Mouse (Mus musculus) embryonic fibroblast, embryonic 13.5 days (primary cell): ENCODE results near the gene Tshz2. TPM values are rescaled to one million over a fixed set of nuclear protein-coding genes. Genes with fewer than 3 reads are reported as not detected.

ENCODE experiments used
- H3K27ac ChIP-seq: 2 replicates; pipeline ENCODE4 v1.5.1; 2012; ENCODE audit warnings: low read length, control low read depth, inconsistent platforms; ENCODE audit not compliant: insufficient read depth
- H3K4me1 ChIP-seq: 2 replicates; pipeline ENCODE4 v1.6.1; 2011; ENCODE audit warnings: low read length; ENCODE audit not compliant: control insufficient read depth, insufficient read depth
- H3K4me3 ChIP-seq: 2 replicates; pipeline ENCODE4 v1.5.1; 2011; ENCODE audit warnings: mild to moderate bottlenecking, control low read depth, low read length; ENCODE audit not compliant: insufficient read depth
- CTCF ChIP-seq: IDR thresholded peaks from 2 replicates; pipeline ENCODE4 v1.5.1; 2011; ENCODE audit warnings: mild to moderate bottlenecking, control low read depth, low read length, moderate library complexity, borderline replicate concordance; ENCODE audit not compliant: insufficient read depth
- POLR2A ChIP-seq: IDR thresholded peaks from 2 replicates; pipeline ENCODE4 v1.6.1; 2011; ENCODE audit warnings: low read depth, mild to moderate bottlenecking, control low read depth, low read length, moderate library complexity
- polyA plus RNA-seq: library from polyadenylated mRNA; stranded (reverse); fragments of >200 nt; gene quantifications from 2 replicates; pipeline ENCODE4 v1.2.4, GENCODE M21; 2011; ENCODE audit warnings: low read depth; ENCODE audit not compliant: missing spikeins, insufficient read length

Tshz2 gene
- polyA plus RNA-seq, 1 experiment: 10.7 TPM

- no peaks in the 10 kb centered on the region for H3K4me1 ChIP-seq
- H3K27ac ChIP-seq: no peak overlapping the region
- TF ChIP-seq CTCF (no peak), POLR2A (no peak)
- H3K4me3 ChIP-seq: no peak overlapping the region
These were observed 396.6 kb downstream of the Tshz2 start for GRCm38 (mm10) chr2:170029304-170029856.

- no peak overlapping the region for H3K27ac ChIP-seq
- TF ChIP-seq POLR2A (no peak), CTCF (no peak)
These were observed 398.4 kb downstream of the Tshz2 start for GRCm38 (mm10) chr2:170031226-170031625.

GRCm38 (mm10) chr2:170031872-170032271, 399.1 kb downstream of the Tshz2 start:
- TF ChIP-seq POLR2A: no peak
- no peak for TF ChIP-seq CTCF
- no peaks in the 10 kb centered on the region for H3K4me1 ChIP-seq
- H3K4me3 ChIP-seq: no peak overlapping the region
- H3K27ac ChIP-seq: no peak overlapping the region

More at GRCm38 (mm10) chr2:170031226-170031625, 398.4 kb downstream of the Tshz2 start:
- H3K4me1 ChIP-seq: no peaks in the 10 kb centered on the region
- no peak overlapping the region for H3K4me3 ChIP-seq

- TF ChIP-seq POLR2A (no peak), CTCF (no peak)
- Histone ChIP-seq H3K4me1 (no peaks in the 10 kb centered on the region), H3K27ac (no peak overlapping the region), H3K4me3 (no peak overlapping the region)
These were observed 400.4 kb downstream of the Tshz2 start for GRCm38 (mm10) chr2:170033219-170033618.

GRCm38 (mm10) chr2:170034794-170035193, 402.0 kb downstream of the Tshz2 start:
- TF ChIP-seq POLR2A (no peak), CTCF (no peak)
- no peaks in the 10 kb centered on the region for H3K4me1 ChIP-seq
- no peak overlapping the region for H3K4me3 ChIP-seq
- H3K27ac ChIP-seq: no peak overlapping the region

GRCm38 (mm10) chr2:170036791-170037241, 404.0 kb downstream of the Tshz2 start:
- H3K4me1 ChIP-seq: no peaks in the 10 kb centered on the region
- no peak for TF ChIP-seq POLR2A
- no peak for TF ChIP-seq CTCF
- no peak overlapping the region for H3K27ac ChIP-seq
- H3K4me3 ChIP-seq: no peak overlapping the region

GRCm38 (mm10) chr2:170037346-170037745, 404.5 kb downstream of the Tshz2 start:
- Histone ChIP-seq H3K4me3 (no peak overlapping the region), H3K27ac (no peak overlapping the region), H3K4me1 (no peaks in the 10 kb centered on the region)
- no peak for TF ChIP-seq POLR2A

- no peak overlapping the region for H3K4me3 ChIP-seq
- no peak for TF ChIP-seq POLR2A
- TF ChIP-seq CTCF: no peak
- no peak overlapping the region for H3K27ac ChIP-seq
- no peaks in the 10 kb centered on the region for H3K4me1 ChIP-seq
These were observed 407.0 kb downstream of the Tshz2 start for GRCm38 (mm10) chr2:170039772-170040171.

- H3K4me3 ChIP-seq: no peak overlapping the region
- no peak for TF ChIP-seq CTCF
- no peak for TF ChIP-seq POLR2A
- no peaks in the 10 kb centered on the region for H3K4me1 ChIP-seq
- no peak overlapping the region for H3K27ac ChIP-seq
These were observed 408.3 kb downstream of the Tshz2 start for GRCm38 (mm10) chr2:170041101-170041500.

- TF ChIP-seq POLR2A (no peak), CTCF (no peak)
- H3K4me3 ChIP-seq: no peak overlapping the region
- no peaks in the 10 kb centered on the region for H3K4me1 ChIP-seq
- no peak overlapping the region for H3K27ac ChIP-seq
These were observed 409.8 kb downstream of the Tshz2 start for GRCm38 (mm10) chr2:170042471-170043213.
